Mouse (Mus musculus): Measurements from ENCODE around the gene Dgkg.

The Dgkg gene

GRCm38 (mm10) chr16:22656533-22657444 lies at the start of gene Dgkg:
Gene Dgkg (minus strand): TSS chr16:22657221.
- in situ Hi-C loops (cut with MboI): no loop called here

GRCm38 (mm10) chr16:22704946-22705345 lies 47.9 kb upstream of the Dgkg start:
- in situ Hi-C loops (cut with MboI): no loop called here

- in situ Hi-C loops (cut with MboI): no loop called here
Observed at GRCm38 (mm10) chr16:22704136-22704535, 47.1 kb upstream of the Dgkg start.

GRCm38 (mm10) chr16:22698846-22699760 lies 42.1 kb upstream of the Dgkg start:
- in situ Hi-C loops (cut with MboI): no loop called here

GRCm38 (mm10) chr16:22698101-22698500 lies 41.1 kb upstream of the Dgkg start:
- in situ Hi-C loops (cut with MboI): no loop called here

- in situ Hi-C loops (cut with MboI): no loop called here
Observed at GRCm38 (mm10) chr16:22689622-22690021, 32.6 kb upstream of the Dgkg start.

- in situ Hi-C loops (cut with MboI): no loop called here
Observed at GRCm38 (mm10) chr16:22687711-22688230, 30.8 kb upstream of the Dgkg start.

GRCm38 (mm10) chr16:22683605-22684004 lies 26.6 kb upstream of the Dgkg start:
- in situ Hi-C loops (cut with MboI): no loop called here

GRCm38 (mm10) chr16:22682727-22683126 lies 25.7 kb upstream of the Dgkg start:
- in situ Hi-C loops (cut with MboI): no loop called here

GRCm38 (mm10) chr16:22679641-22680040 lies 22.6 kb upstream of the Dgkg start:
- in situ Hi-C loops (cut with MboI): no loop called here

- in situ Hi-C loops (cut with MboI): no loop called here
Observed at GRCm38 (mm10) chr16:22674636-22675035, 17.6 kb upstream of the Dgkg start.

GRCm38 (mm10) chr16:22674164-22674563 lies 17.1 kb upstream of the Dgkg start:
- in situ Hi-C loops (cut with MboI): no loop called here

- in situ Hi-C loops (cut with MboI): no loop called here
Observed at GRCm38 (mm10) chr16:22664033-22664432, 7.0 kb upstream of the Dgkg start.

- in situ Hi-C loops (cut with MboI): no loop called here
Observed at GRCm38 (mm10) chr16:22663136-22663535, 6.1 kb upstream of the Dgkg start.

GRCm38 (mm10) chr16:22661076-22661475 lies 4.1 kb upstream of the Dgkg start:
- in situ Hi-C loops (cut with MboI): no loop called here

- in situ Hi-C loops (cut with MboI): no loop called here
Observed at GRCm38 (mm10) chr16:22657874-22658789, 1.1 kb upstream of the Dgkg start.

- in situ Hi-C loops (cut with MboI): no loop called here
Observed at GRCm38 (mm10) chr16:22655812-22656211, 1.2 kb downstream of the Dgkg start.

- in situ Hi-C loops (cut with MboI): no loop called here
Observed at GRCm38 (mm10) chr16:22655223-22655622, 1.8 kb downstream of the Dgkg start.

GRCm38 (mm10) chr16:22654477-22654835 lies 2.6 kb downstream of the Dgkg start:
- in situ Hi-C loops (cut with MboI): no loop called here

- in situ Hi-C loops (cut with MboI): no loop called here
Observed at GRCm38 (mm10) chr16:22653817-22654476, 3.1 kb downstream of the Dgkg start.

GRCm38 (mm10) chr16:22651244-22651643 lies 5.8 kb downstream of the Dgkg start:
- in situ Hi-C loops (cut with MboI): no loop called here
